Mouse (Mus musculus) right cerebral cortex, postnatal 25 days (tissue): Measurements from ENCODE around the gene Plpp2.

Source experiments
- DNase-seq: peaks from one replicate; pipeline ENCODE4 v3.0.0; 2022

Gene Plpp2

GRCm38 (mm10) chr10:79533126-79533911 is at the start of gene Plpp2:
Gene Plpp2 (minus strand): TSS chr10:79533796.
- peak; percentile 9 for DNase-seq

GRCm38 (mm10) chr10:79581501-79581900 is 47.9 kb upstream of the Plpp2 start:
- DNase-seq, result no peak

DNA sequence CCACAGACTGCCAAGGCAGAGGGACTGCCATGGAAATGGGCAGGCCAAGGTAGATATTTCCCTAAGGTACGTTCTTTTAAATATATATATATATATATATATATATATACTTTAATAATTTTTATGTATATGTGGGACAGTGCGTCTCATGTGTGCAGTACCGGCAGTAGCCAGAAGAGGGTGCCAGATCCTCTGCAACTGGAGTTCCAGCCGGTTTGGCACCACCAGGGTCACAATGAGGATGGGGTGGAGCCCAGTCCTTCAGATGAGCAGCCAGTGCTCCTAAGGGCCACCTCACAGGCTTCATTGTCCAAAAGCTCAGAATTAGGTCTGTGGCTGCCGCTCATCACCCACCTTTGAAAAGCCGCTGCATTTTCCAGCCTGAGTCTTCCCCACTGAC is 47.2 kb upstream of the Plpp2 start:
- no peak for DNase-seq

- no peak for DNase-seq
Observed at GRCm38 (mm10) chr10:79580356-79580755, 46.8 kb upstream of the Plpp2 start.

GRCm38 (mm10) chr10:79579781-79580180 is 46.2 kb upstream of the Plpp2 start:
- DNase-seq, result no peak

DNA sequence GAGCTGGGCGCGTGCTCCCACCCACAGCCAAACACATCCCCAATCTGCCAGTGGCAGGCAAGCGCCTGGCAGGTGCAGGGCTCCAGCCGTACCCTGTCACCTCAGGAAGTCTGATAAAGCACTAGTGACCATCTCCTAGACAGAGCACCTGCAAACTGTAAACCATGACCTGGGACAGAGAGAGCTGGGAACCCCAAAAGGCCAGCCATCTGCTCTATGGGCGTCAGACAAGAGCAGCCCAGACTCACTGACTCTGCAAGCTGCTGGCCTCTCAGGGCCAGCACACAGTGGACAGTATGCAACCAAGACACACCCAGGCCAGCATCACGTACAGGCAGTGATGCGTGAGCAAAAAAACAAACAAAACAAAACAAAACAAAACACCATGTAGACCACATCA is 45.3 kb upstream of the Plpp2 start:
- no peak for DNase-seq

GRCm38 (mm10) chr10:79578276-79578675 is 44.7 kb upstream of the Plpp2 start:
- DNase-seq, result no peak

DNA sequence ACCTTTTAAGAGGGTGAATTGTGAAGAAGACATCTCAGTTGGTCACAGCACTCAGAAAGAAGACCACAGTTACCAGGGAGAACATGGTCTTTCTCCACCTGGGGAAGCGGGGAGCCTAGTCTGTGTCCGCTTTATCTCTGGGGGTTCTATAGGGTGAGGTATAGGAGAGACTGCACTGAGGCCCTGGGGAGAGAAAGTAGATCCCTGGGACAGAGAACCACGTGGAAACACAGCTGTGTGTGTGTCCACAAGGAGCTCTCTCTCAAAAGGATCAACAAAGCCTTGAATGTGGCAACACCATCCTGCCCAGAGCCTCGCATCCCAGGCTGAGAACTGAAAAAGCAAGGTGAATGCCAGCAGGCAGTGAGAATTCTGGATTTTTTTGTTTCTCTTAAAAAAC is 43.8 kb upstream of the Plpp2 start:
- DNase-seq, result no peak

GRCm38 (mm10) chr10:79575754-79576153 is 42.2 kb upstream of the Plpp2 start:
- DNase-seq, result no peak

GRCm38 (mm10) chr10:79574796-79575195 is 41.2 kb upstream of the Plpp2 start:
- DNase-seq, result no peak

DNA sequence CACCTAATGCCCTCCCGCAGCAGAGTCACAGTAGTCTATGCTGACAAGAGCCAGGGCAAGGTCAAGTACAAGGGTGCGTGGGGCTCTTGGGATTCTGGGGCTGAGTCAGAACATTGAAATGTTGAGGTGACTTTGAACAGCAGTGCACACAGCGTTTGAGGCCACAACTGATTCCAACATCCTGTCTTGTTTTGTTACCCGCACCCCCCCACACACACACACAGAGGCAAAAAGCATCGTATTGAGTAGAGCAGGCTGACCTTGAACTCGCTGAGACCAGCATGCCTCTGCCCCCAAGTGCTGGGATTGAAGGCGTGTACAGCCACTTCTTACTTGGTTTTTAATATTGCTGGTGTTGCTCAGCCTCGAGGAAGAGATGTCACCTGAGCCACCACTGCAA is 40.8 kb upstream of the Plpp2 start:
- no peak for DNase-seq

DNA sequence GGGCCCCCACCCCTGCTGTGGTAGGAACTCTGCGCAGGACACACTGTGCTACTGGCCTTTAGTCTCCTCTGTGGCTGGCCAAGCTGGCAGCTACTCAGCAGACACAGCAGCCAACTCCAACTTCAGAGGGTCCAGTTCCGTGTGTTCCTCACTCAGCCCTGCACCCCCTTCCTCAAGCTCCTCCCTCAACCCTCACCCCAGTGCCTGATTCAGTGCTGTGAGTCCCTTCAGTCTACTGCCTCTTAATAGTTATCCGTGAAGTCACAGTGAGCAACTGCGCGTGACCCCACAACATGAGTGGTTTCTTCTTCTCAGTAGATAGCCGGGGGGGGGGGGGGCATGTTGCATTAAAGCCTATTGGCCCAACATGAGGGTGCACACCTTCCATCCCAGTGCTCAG is 40.0 kb upstream of the Plpp2 start:
- DNase-seq, result no peak

DNA sequence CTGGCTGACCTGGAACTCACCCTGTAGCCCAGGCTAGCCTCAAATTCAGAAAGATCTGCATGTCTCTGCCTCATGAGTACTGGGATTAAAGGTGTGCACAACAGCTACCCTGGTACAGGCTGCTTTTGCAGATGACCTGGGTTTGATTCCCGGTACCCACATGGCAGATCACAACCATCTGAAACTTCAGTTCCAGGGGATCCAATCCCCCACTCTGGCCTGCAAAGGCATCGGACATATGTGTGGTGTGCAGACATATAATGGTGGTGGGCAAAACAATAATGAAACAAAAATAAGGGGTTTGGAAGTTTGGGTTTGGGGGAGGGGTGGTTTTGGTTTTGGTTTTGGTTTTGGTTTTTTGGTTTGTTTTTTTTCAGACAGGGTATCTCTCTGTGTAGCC is 37.7 kb upstream of the Plpp2 start:
- no peak for DNase-seq

- no peak for DNase-seq
Observed at GRCm38 (mm10) chr10:79569921-79570320, 36.3 kb upstream of the Plpp2 start.

DNA sequence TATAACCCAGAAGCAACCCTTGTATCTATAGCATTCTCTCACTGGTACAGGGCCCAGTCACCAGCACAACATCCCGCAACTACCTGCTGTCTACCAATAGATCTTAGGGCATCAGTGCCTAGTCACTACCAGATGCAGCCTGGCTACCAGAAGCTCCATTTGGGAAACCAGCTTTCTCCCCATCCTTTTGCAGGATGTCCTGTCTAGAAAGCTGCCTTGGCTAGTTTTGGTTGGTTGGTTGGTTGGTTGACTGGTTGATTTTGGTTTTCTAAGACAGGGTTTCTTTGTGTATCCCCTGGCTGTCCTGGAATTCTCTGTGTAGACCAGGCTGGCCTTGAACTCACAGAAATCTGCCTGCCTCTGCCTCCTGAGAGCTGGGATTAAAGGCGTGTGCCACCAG is 26.1 kb upstream of the Plpp2 start:
- DNase-seq, result no peak

DNA sequence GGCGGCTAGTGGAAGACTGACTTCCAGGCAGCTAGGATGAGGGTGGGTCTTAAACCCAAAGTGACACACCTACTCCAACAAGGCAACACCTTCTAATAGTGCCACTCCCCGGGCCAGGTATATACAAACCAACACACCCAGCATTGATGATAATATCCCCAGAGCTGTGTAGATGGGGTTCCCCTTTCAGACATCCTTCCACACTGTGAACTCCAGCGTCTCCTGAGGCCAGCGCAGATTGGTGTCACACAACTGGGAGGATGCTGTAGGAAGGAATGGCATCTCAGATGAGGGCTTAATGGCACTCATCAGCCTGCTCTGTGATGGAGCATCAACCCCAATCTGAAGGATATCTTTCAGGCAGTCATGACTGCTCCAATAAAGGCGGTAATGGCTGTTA is 23.9 kb upstream of the Plpp2 start:
- no peak for DNase-seq

DNA sequence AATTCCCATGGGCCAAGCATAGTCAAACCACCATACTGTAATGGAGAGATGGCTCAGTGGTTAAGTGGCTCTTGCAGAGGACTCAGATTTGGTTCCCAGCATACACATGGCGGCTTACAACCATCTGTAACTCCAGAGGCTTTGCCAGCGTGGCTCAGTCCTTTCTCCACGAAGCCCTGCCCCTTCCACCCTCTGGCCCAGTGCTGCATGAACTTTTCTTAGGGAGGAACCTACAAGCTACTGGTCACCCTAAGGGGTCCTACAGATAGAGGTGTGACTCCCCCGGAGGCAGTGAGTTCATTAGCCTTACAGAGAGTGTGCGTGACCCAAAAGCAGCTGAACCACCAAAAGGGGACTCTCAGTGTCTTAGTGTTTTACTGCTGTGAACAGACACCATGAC is 23.4 kb upstream of the Plpp2 start:
- DNase-seq, result no peak

DNA sequence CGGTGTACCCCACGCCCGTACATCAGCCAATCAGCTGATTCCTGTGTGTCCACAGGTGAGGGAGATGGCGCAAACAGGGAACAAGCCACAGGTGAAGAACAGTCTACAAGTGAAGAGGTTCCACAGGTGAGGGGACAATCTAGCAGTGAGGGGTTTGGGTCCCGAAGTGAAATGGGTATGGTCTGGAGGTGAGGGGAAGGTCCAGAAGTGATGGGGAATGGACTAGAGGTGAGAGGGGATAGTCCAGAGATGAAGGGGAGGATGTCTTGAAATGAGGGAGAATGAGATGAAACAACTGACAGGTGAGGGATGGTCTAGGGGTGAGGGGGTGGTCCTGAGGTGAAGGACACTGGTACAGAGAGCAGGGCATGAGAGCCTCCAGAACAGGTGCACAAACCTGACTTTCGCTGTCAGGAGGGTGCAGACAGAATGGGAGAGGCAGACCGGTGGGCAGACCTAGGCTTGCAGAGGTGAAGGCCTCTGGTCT is 21.7 kb upstream of the Plpp2 start:
- DNase-seq, result no peak

DNA sequence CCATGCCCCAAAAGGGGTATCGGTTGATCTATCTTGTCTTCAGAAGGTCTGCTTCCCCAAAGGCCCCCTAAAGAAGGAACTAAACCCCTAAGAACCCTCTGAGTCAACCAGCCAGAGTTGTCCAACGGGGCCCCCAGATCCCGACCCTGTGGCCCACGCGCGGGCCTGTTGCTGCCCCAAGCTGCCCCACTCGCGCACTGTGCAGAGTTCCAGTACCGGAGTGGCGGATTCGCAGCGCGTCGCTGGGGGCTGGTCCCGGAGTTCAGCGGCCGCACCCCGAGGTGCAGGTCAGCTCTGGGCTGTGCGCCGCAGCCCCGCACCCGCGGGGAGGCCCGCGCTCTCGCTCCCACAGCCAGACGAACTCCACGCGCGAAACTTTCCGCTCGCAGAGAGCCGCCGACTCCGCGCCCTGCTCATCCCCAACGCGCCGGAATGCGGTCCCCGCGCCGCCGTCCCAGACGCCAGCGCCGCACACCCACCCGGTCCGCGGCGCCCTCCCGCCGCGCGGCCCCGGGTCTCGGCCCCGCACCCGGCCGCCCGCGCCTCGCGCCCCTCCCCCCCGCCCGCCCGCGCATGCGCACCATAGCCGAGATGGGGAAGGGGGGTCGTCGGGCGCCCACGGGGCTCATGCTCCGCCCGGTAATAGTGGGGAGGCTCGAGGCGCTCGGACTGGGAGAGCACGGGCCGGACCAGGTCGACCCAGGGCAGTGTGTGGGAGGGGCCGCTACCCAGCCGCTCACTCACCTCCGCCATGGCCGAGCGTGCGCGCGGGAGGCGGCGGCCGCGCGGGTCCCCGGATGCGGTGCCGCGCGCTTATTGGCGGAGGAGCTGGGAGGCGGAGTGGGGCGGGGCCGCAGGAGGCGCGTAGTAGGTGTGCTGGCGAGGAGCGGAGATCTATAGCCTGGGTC is 21.0 kb upstream of the Plpp2 start, which contains the start of gene Mier2:
Gene Mier2, minus strand, starts transcription at position 870 of the 908 bp plus-strand sequence.
- peak; percentile 88 for DNase-seq

DNA sequence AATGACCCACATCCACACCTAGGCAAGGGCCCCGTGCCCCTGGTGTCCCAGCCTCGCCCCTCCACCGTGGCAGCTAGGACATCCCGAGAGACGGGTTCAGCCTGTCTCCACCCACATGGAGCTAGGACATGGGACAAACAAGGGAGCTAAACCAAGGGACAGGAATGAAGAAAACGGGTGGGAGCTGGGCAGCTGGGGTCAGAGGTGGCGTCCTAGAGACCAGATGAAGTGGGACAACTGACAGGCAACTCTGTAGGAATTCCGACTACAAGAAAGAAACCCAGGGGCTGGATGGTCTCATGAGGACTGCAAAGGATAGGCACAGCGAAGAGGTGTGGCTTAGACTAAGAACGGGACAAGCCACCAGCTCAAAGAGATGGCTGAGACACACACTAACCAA is 20.1 kb upstream of the Plpp2 start:
- DNase-seq, result no peak

GRCm38 (mm10) chr10:79553176-79553575 is 19.6 kb upstream of the Plpp2 start:
- DNase-seq, result no peak

DNA sequence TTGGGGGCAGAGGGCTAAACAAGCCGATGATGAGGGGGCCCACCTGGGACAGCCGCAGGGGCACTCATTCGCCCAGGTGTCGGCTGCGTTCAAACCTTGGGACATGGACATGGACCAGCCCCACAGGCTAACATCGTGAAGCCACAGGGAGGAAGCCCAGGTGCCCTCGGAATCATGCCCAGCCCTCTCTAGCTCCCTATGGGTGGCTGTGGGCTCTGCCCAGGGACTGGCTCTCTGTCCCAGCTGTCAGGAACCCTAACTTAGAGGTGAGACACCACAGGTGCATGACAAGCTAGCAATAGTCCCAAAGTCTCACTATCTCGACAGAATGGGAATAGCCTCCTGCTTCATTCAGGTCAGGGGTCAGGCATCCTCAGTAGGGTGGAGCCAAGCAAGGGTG is 18.9 kb upstream of the Plpp2 start:
- no peak for DNase-seq

DNA sequence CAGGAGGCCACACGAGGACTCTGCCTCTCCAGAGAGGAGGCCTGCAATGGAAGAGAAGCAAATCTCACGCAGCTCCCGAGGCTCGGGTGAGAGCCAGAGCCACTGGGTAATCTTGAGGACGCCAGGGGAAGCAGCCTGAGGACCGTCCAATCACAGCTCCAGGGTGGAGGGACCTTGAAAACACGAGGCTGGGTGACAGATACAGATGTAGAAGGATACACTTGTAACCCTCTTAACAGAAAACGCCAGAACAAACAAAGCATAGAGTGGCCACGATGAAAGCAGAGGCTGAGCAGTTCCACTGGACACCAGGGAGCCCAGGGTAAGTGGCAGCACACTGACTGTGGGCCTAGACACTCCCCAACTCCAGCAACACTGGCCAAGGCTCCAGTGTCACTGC is 16.8 kb upstream of the Plpp2 start:
- DNase-seq, result no peak
